ENCODE assay signal across 9 mouse cellular contexts in genomic region chr8:117335423-117335822, GRCm38 (mm10).
DNase-seq lines count a peak whose midpoint lies in the region; ATAC-seq and TF ChIP-seq lines count a peak whose summit lies in the region.
"Had no signal": no experiment of that assay in that cellular context is flagged by ENCODE, and none has a peak within 500 bp of the region (broad histone marks: within the 10 kb centered on the region; RNA-seq: fewer than 3 reads in every experiment).

No protein-coding gene starts in this region.

- ATAC-seq in heart, embryonic 13.5 days (ENCODE audit: extremely low read depth, insufficient number of reproducible peaks, low FRiP score, low TSS enrichment), result no peak
- ATAC-seq in Patski, result peak; percentile 34
- peak; percentile 34; the same call in 1 of the 2 replicates for ATAC-seq in hindbrain, postnatal 0 days
- peak; percentile 60 for ATAC-seq in liver, embryonic 14.5 days (ENCODE audit: insufficient read depth)
- no peak for ATAC-seq in activated CD4-positive, CD25-positive, alpha-beta regulatory T cell, adult 4 months

- no peaks in the 10 kb centered on the region for H3K36me3 ChIP-seq in heart, embryonic 13.5 days
- no peaks in the 10 kb centered on the region for H3K36me3 ChIP-seq in hindbrain, postnatal 0 days (ENCODE audit: insufficient read depth, low read length)
- no peaks in the 10 kb centered on the region for H3K36me3 ChIP-seq in liver, embryonic 14.5 days (replicated peaks; ENCODE audit: control insufficient read depth, insufficient read depth, low read depth)

- H3K27ac ChIP-seq in heart, embryonic 13.5 days (replicated peaks), result no peak overlapping the region; the same call in 1 of the 2 replicates
- peak overlapping the region; percentile 32; the same call in 1 of the 2 replicates for H3K27ac ChIP-seq in hindbrain, postnatal 0 days
- H3K27ac ChIP-seq in liver, embryonic 14.5 days, result peak overlapping the region; percentile 93

- peaks cover 64% of the 10 kb centered on the region for H3K4me1 ChIP-seq in heart, embryonic 13.5 days
- H3K4me1 ChIP-seq in hindbrain, postnatal 0 days (ENCODE audit: insufficient read depth, low read length), result peaks cover 30% of the 10 kb centered on the region
- H3K4me1 ChIP-seq in liver, embryonic 14.5 days (replicated peaks; ENCODE audit: control insufficient read depth in 2 of 2, insufficient read depth in 2 of 2, low read length in 1 of 2), result peaks cover 50 to 64% of the 10 kb centered on the region in 2 experiments

- CTCF ChIA-PET in Patski (lab: Charles Lee), result interaction anchor here (1.2 kb wide), 1 partner anchor 12 kb away, joined by 4 read pairs; no protein-coding TSS in a partner anchor

- TF ChIP-seq EP300 in liver, embryonic 14.5 days (IDR thresholded peaks at IDR 0.05; ENCODE audit: low read depth), result no peak

- no peak overlapping the region for H3K4me3 ChIP-seq in heart, embryonic 13.5 days
- no peak overlapping the region for H3K4me3 ChIP-seq in hindbrain, postnatal 0 days (ENCODE audit: low read length)
- H3K4me3 ChIP-seq in liver, embryonic 14.5 days (ENCODE audit: insufficient read depth in 1 of 2, low read depth in 2 of 2, low read length in 2 of 2), result no peak overlapping the region

- DNase-seq in heart, postnatal 36 days, result no peak
- no peak for DNase-seq in Patski (ENCODE audit: low read depth, low spot score)
- no peak for DNase-seq in hindbrain, postnatal 0 days (ENCODE audit: low spot score)
- no peak for DNase-seq in liver, embryonic 14.5 days (ENCODE audit: low read depth in 3 of 3, low spot score in 3 of 3)
- no peak for DNase-seq in adrenal gland, adult (ENCODE audit: inconsistent age in 2 of 2, low spot score in 1 of 2)
- DNase-seq in layer of hippocampus, adult 9-11 months, result no peak
- DNase-seq: retina, postnatal 1 day had no signal

- POLR2A ChIA-PET in Patski (lab: Charles Lee), result no interaction called here

- no peaks in the 10 kb centered on the region for H3K9me3 ChIP-seq in heart, embryonic 13.5 days
- no peaks in the 10 kb centered on the region for H3K9me3 ChIP-seq in hindbrain, postnatal 0 days (ENCODE audit: low read length)
- no peaks in the 10 kb centered on the region for H3K9me3 ChIP-seq in liver, embryonic 14.5 days (ENCODE audit: control insufficient read depth, low read length)

- no peak for TF ChIP-seq CTCF in Patski (IDR thresholded peaks at IDR 0.05)
- TF ChIP-seq CTCF in hindbrain, postnatal 0 days (IDR thresholded peaks at IDR 0.05; ENCODE audit: low read depth), result no peak
- no peak for TF ChIP-seq CTCF in liver, embryonic 14.5 days (IDR thresholded peaks at IDR 0.05; ENCODE audit: low read depth)

- in situ Hi-C loops in Patski (cut with MboI; ENCODE audit: low pct_unique_long_range_greater_than_20kb), result no loop called here

- no peaks in the 10 kb centered on the region for H3K27me3 ChIP-seq in heart, embryonic 13.5 days (replicated peaks)
- no peaks in the 10 kb centered on the region for H3K27me3 ChIP-seq in Patski
- H3K27me3 ChIP-seq in hindbrain, postnatal 0 days (ENCODE audit: insufficient read depth, low read length), result no peaks in the 10 kb centered on the region
- H3K27me3 ChIP-seq in liver, embryonic 14.5 days (ENCODE audit: control insufficient read depth, insufficient read depth, low read length), result no peaks in the 10 kb centered on the region

- 0 out of 2 replicates have a peak overlapping the region, but pooled peaks have one; percentile 7 for H3K4me2 ChIP-seq in heart, embryonic 13.5 days
- no peak overlapping the region for H3K4me2 ChIP-seq in hindbrain, postnatal 0 days (ENCODE audit: low read depth, low read length)
- H3K4me2 ChIP-seq in liver, embryonic 14.5 days (ENCODE audit: low read depth), result peak overlapping the region; percentile 63

- WGBS in heart, embryonic 13.5 days, result 61% methylated on average over 8 of the region's 8 CpGs
- WGBS in hindbrain, postnatal 0 days, result 40% methylated on average over 8 of the region's 8 CpGs
- 44% methylated on average over 8 of the region's 8 CpGs for WGBS in liver, embryonic 14.5 days (ENCODE audit: insufficient replicate concordance)

- H3K9ac ChIP-seq in heart, embryonic 13.5 days, result 0 out of 2 replicates have a peak overlapping the region, but pooled peaks have one; percentile 3
- no peak overlapping the region for H3K9ac ChIP-seq in hindbrain, postnatal 0 days (replicated peaks; ENCODE audit: low read length)
- H3K9ac ChIP-seq in liver, embryonic 14.5 days (replicated peaks), result peak overlapping the region; percentile 43; the same call in 1 of the 2 replicates

- intact Hi-C loops in heart, postnatal 36 days (cut with DNase I), result no loop called here

Comparison
In these comparisons a context has a peak if more than half of its experiments do, and no peak if none do; other contexts are left out.
1. ATAC-seq: peak in Patski (single experiment), hindbrain, postnatal 0 days (single experiment) and liver, embryonic 14.5 days (single experiment); none in heart, embryonic 13.5 days (single experiment) and activated CD4-positive, CD25-positive, alpha-beta regulatory T cell, adult 4 months (single experiment).